Mouse (Mus musculus) ovary, postnatal 14 days (tissue): Measurements from ENCODE around the gene Rnf212b.

ENCODE experiments used
- DNase-seq: peaks from one replicate; pipeline ENCODE4 v3.0.0; 2022; ENCODE audit warnings: low spot score

The Rnf212b gene

DNA sequence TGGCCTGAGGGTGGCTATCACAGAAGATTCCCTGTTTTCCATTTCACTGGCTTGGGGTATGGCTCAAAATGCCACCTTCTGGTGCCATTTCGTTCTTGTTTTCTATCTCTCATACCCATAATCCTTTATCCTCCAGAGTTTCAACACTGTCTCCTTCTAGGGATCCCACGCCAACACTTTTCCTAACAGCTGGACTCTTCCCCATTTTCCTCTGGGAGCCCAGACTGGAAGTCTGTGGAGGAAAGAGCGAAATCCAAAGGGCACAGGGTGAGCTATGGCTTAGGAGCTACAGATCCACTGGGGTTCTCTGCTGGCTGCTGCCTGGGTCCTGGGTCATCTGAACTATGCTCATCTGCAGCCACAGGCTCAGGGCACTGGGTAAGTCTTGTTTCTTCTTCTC lies 60.2 kb downstream of the Rnf212b start:
- DNase-seq = no peak

DNA sequence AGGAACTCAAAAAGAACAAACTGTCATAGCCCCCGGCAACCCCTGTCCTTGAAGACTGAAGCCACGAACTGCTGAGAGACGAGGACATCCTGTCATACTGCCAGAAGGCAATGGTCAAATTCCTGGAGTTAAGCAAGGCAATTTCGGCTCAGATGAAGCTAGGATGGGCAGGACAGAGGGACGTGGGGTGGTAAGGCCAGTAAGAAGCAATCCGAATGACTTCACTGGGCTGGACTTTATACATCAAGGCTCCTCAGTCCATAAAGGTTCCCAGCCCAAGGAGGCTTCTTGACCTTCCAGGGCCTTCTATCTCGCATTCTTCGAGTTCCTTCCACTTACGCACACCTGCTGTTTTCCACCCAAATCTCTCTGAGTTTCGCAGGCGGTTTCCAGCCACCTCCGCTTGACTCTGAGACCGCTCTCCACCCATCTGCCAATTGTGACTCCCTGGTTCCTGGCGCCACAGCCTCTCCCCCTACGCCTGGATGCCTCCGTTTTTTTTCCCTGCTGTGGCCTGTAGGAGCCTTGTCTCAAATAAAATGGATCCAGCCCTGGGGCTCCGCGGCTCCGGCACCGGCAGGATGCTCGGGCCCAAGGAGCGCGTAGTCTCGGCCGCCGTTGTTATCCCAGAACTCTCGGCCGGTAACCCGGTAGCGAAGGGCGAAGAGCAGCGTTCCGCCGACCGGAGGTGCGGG lies 62.0 kb downstream of the Rnf212b start:
- DNase-seq = no peak

GRCm38 (mm10) chr14:54876539-54877047 lies 62.7 kb downstream of the Rnf212b start:
- peak; percentile 83 for DNase-seq

DNA sequence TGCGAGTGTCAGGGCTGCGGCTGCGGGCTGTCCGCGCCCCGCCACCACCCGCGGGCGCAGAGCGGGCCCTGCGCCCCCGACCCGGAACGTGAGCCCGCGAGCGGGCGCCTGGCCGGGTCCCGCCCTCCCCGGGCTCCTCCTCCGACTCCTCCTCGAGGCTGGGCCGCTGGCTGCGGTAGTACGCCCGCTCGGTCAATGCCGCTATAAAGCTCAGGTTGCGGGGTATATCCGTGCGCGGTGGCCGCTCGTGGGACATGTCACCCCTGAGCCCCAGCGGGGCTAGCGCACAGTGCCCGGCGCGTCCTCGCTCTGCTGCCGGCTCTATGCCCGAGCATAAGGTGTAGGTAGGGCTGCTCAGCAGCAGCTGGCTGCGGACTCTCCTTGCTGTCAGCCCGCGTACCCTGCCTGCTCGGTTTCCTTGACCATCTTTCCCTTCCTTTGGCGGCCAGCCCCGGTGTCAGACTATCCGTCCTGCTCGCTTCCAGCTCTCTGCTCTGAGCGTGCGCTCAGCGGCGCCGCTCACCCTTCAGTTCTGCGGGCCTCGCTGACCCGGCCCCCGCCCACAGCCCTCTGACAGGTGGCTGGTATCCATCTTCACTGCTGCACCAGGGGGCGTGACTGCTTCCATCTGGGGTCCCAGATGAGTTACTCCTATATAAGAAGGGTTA lies 63.2 kb downstream of the Rnf212b start, which contains the start of gene Ppp1r3e:
TSS of gene Ppp1r3e (minus strand) at position 503 of the 668 bp plus-strand sequence.
- peak; percentile 60 for DNase-seq

DNA sequence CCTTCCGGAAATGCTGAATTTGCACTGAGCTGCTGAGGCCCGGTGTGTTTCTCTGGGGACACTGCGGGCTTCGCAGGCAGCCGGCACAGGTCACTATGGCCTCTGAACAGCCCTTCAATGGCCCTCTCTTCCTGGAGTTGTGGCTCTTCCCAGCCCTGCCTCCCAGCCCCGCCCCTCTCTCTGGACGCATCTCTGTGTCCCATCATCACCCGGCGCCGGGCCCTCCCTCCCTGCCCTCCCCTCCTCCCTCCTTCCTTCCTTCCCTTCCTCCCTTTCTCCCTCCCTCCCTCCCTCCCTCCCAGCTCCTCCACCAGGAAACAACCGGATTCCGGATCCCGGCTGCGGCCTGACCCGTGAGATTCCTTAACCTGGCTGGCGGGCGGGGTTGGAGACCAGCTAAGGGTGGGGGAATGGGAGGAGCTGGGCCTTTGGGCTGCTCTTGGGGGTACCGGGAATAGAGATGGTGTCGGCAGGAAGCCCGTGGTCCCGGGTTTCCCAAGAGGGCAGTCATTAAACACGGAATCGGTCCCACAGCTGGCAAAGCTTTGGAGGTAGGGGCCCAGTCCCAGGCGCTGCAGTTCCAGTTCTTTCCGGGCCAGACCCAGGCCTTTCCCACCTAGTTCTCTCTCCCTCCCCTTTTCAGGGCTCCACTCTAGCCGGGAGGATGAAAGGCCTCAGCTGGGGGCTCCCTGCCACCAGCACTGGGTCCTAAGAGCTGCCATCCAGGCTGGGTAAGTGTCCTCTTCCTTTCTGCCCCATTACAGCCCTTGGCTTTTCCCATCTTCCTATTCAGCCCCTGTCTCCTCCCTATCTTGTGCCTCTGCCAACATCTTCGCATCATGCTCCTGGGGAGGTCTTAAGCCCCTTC lies 69.4 kb downstream of the Rnf212b start, which contains the start of the genes Bcl2l2 and Gm20521:
TSS of gene Bcl2l2 (plus strand) at position 224 of the 868 bp plus-strand sequence.
TSS of gene Gm20521 (plus strand) at position 288 of the 868 bp plus-strand sequence.
- DNase-seq = peak; percentile 63

DNA sequence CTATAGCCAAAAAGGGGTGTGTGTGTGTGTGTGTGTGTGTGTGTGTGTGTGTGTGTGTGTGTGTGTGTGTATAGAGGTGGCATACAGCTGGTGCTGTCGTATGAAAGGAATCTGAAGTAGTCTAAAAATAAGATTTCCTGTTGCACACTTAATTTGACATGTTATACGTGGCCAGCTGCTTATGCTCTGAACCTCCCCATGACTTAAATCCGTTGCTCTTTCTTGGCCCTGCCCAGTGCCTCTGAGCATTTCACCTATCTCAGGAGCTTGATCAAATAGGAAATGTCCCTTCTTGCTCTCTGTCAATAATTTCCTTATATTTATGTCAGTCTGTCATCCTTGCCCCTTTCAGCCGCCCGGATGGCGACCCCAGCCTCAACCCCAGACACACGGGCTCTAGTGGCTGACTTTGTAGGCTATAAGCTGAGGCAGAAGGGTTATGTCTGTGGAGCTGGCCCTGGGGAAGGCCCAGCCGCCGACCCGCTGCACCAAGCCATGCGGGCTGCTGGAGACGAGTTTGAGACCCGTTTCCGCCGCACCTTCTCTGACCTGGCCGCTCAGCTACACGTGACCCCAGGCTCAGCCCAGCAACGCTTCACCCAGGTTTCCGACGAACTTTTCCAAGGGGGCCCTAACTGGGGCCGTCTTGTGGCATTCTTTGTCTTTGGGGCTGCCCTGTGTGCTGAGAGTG lies 70.2 kb downstream of the Rnf212b start:
- no peak for DNase-seq

GRCm38 (mm10) chr14:54885309-54885708 lies 71.4 kb downstream of the Rnf212b start:
- no peak for DNase-seq

DNA sequence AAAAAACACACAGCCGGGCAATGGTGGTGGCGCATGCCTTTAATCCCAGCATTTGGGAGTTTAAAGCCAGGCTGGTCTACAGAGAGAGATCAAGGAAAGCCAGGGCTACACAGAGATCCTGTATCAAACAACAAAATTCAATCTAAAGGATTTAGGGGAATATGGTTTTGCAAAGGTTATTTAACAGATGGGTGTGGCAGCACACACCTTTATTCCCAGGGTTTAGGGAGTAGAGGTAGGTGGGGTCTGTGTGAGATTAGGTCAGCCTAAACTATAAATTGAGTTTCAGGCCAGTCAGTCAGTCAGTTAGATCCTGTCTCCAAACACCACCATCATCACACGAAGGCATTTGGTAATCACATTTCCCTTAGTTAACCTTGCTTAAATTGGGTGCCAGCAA lies 78.3 kb downstream of the Rnf212b start, which contains the start of gene Pabpn1:
TSS of gene Pabpn1 (plus strand) at position 301 of the 400 bp plus-strand sequence.
- no peak for DNase-seq

GRCm38 (mm10) chr14:54893651-54894181 lies 79.8 kb downstream of the Rnf212b start:
- DNase-seq = peak; percentile 95

DNA sequence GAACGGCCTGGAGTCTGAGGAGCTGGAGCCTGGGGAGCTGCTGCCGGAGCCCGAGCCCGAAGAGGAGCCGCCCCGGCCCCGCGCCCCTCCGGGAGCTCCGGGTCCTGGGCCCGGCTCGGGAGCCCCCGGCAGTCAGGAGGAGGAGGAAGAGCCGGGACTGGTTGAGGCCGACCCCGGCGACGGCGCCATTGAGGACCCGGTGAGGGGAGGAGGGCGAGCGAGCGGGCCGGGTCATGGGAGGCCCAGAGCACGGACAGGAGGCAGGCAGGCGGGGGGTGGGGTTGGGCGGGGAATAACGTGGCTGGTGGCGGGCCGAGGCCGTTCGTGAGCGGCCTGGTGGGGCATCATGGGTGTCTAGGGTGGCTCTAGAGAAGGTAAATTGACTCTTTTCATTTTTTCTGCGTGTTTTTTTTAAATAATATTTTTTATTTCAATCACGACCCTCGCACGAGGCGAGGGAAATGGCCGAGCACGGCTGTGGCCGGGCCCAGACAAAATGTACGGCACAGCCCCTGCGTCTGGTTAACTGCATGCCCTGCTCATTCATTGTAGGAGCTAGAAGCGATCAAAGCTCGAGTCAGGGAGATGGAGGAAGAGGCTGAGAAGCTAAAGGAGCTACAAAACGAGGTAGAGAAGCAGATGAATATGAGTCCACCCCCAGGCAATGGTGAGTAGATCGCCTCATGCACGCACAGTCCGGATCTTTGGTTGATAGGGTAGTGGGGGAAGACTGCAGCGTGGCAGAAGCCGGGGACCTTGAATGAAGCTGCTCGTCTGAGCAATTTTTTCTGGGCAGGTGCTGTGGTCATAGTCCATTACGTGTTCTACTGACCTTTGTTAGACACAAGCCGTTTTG lies 80.6 kb downstream of the Rnf212b start:
- peak; percentile 49 for DNase-seq

DNA sequence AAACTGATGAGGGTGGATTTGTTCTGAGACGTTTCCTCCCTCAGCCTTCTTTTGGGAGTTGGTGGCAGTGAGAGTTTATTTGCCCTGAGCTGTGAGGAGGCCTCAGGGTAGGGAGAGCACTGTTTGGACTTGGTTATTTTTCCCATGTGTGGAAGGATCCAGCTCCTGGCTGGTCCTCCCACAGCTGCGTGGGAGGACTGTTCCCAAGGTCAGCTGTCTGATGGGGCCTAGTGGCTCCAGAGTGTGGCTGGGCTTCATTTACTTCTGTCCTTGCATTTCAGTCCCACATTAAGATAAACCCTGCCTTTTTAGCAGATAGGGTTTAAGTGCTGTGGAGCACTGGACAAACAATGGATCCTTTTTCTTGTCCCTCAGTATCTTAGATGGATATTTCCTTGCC lies 83.5 kb downstream of the Rnf212b start:
- DNase-seq = no peak

GRCm38 (mm10) chr14:54900383-54900782 lies 86.4 kb downstream of the Rnf212b start:
- peak; percentile 63 for DNase-seq

GRCm38 (mm10) chr14:54903641-54904040 lies 89.7 kb downstream of the Rnf212b start:
- no peak for DNase-seq
